Comparison of ENCODE assay signal across 8 mouse cellular contexts in the genomic region with DNA sequence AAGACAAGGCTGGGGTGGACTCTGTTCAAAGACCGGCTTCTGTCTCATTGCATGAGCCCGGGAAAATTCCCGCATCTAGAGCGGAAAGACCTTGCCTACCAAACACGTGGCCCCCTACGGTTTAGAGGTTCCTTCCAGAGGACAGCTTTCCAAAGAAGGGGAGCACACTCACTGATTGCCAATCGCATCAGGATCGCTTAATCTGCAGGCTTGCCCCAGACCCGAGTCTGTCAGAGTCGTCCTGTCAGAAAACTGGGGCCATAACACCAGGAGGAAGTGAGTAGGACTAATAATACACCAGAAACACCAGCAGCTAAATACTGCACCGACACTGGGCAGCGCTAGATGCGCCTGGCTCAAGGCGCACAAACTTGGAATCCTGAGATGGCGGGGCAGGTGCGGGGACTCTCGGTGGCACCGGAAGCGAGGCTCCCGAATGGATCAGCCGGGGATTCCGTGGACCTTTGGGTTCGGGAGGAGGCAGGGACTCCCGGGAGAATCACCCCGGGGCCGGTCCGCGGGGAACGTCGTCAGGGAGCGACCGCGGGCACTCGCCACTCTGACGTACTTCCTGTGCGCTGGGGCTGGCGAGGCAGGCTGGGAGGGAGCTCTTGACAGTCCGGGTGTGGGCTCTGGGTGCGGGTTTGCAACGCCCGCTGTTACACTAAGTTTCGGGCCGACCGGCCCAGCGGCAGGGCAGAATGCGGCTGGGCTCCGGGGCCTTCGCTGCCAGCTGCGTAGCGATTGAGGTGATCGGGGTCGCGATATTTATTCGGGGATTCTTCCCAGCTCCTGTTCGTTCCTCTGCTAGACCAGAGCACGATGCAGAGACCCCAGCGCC. TPM values are rescaled to one million over a fixed set of nuclear protein-coding genes. Genes with fewer than 3 reads are reported as not detected.
DNase-seq lines count a peak whose midpoint lies in the region; ATAC-seq and TF ChIP-seq lines count a peak whose summit lies in the region.

A gene (plus strand): TSS at position 386 of the 841 bp plus-strand sequence.

- no peaks in the 10 kb centered on the region for H3K36me3 ChIP-seq in heart, embryonic 11.5 days (ENCODE audit: control insufficient read depth, insufficient read depth, low read length)
- no peaks in the 10 kb centered on the region for H3K36me3 ChIP-seq in kidney, embryonic 16.5 days (ENCODE audit: insufficient read depth, low read length)
- peaks cover 5% of the 10 kb centered on the region; the same call in 1 of the 2 replicates for H3K36me3 ChIP-seq in liver, adult 2 months (ENCODE audit: control insufficient read depth, insufficient read depth, low read length)
- H3K36me3 ChIP-seq in myocyte (ENCODE audit: control insufficient read depth, insufficient read depth), result no peaks in the 10 kb centered on the region
- no peaks in the 10 kb centered on the region for H3K36me3 ChIP-seq in splenic B cell, adult 2 months (ENCODE audit: control insufficient read depth, insufficient read depth, low read length, poor library complexity, severe bottlenecking)

- no peaks in the 10 kb centered on the region for H3K27me3 ChIP-seq in heart, embryonic 11.5 days (ENCODE audit: control insufficient read depth, insufficient read depth, low read length)
- H3K27me3 ChIP-seq in kidney, embryonic 16.5 days (ENCODE audit: insufficient read depth, low read length), result no peaks in the 10 kb centered on the region
- H3K27me3 ChIP-seq in liver, adult 2 months (ENCODE audit: control insufficient read depth, insufficient read depth, low read length), result no peaks in the 10 kb centered on the region
- no peaks in the 10 kb centered on the region for H3K27me3 ChIP-seq in myocyte (ENCODE audit: control insufficient read depth, insufficient read depth, insufficient read length)
- no peaks in the 10 kb centered on the region for H3K27me3 ChIP-seq in splenic B cell, adult 2 months (ENCODE audit: control insufficient read depth, insufficient read depth, low read length, poor library complexity, severe bottlenecking)

- H3K27ac ChIP-seq in heart, embryonic 11.5 days (ENCODE audit: low read depth, low read length), result peak within 1 kb of the TSS; percentile 82
- H3K27ac ChIP-seq in kidney, embryonic 16.5 days (ENCODE audit: low read length), result peak within 1 kb of the TSS; percentile 86
- H3K27ac ChIP-seq in liver, adult 2 months (replicated peaks; ENCODE audit: insufficient read depth, low read depth, low read length), result peak within 1 kb of the TSS; percentile 80

- peaks cover 4% of the 10 kb centered on the region for H3K4me1 ChIP-seq in heart, embryonic 11.5 days (ENCODE audit: control insufficient read depth, insufficient read depth, low read length)
- H3K4me1 ChIP-seq in kidney, embryonic 16.5 days (ENCODE audit: insufficient read depth, low read length), result peaks cover 11% of the 10 kb centered on the region
- H3K4me1 ChIP-seq in liver, adult 2 months (ENCODE audit: control insufficient read depth, insufficient read depth, low read length), result peaks cover 5% of the 10 kb centered on the region

- peak; percentile 46 for TF ChIP-seq POLR2A in liver, adult 2 months (IDR thresholded peaks at IDR 0.05; ENCODE audit: extremely low read depth, insufficient read depth, low read length)
- peak; percentile 92 for TF ChIP-seq POLR2A in myocyte (IDR thresholded peaks at IDR 0.05; ENCODE audit: insufficient read length, low read depth)

- no peaks in the 10 kb centered on the region for H3K9me3 ChIP-seq in heart, embryonic 11.5 days (replicated peaks; ENCODE audit: control insufficient read depth, low read length)
- H3K9me3 ChIP-seq in kidney, embryonic 16.5 days (ENCODE audit: low read length), result no peaks in the 10 kb centered on the region

- peak; percentile 93 to 94 for DNase-seq in B cell, adult 2 months
- DNase-seq in brain, adult 2 months (ENCODE audit: low read depth, low spot score), result peak; percentile 97
- DNase-seq in liver, adult 2 months (ENCODE audit: extremely low read depth, low read depth, low spot score), result peak; percentile 80
- peak; percentile 82 for DNase-seq in splenic B cell, adult 2 months (ENCODE audit: low read depth, low spot score)

- peak within 1 kb of the TSS; percentile 92 for H3K9ac ChIP-seq in heart, embryonic 11.5 days (ENCODE audit: low read depth, low read length)
- H3K9ac ChIP-seq in kidney, embryonic 16.5 days (replicated peaks; ENCODE audit: low read length), result peak within 1 kb of the TSS; percentile 90
- peak within 1 kb of the TSS; percentile 88 for H3K9ac ChIP-seq in liver, adult 2 months (ENCODE audit: low read depth, low read length)

- peak within 1 kb of the TSS; percentile 92 for H3K4me2 ChIP-seq in heart, embryonic 11.5 days
- peak within 1 kb of the TSS; percentile 92 for H3K4me2 ChIP-seq in kidney, embryonic 16.5 days (replicated peaks; ENCODE audit: low read depth, low read length)
- H3K4me2 ChIP-seq in myocyte (ENCODE audit: low read depth), result peak within 1 kb of the TSS; percentile 99

- H3K79me2 ChIP-seq in liver, adult 2 months (ENCODE audit: control insufficient read depth, insufficient read depth, low read length), result peaks cover 3% of the 10 kb centered on the region; the same call in 1 of the 2 replicates
- peaks cover 7% of the 10 kb centered on the region for H3K79me2 ChIP-seq in myocyte (ENCODE audit: control insufficient read depth, insufficient read depth)

- no peak for TF ChIP-seq CTCF in liver, adult 2 months (IDR thresholded peaks at IDR 0.05; ENCODE audit: low read depth, low read length)

- H3K4me3 ChIP-seq in heart, embryonic 11.5 days (ENCODE audit: low read depth, low read length), result peak within 1 kb of the TSS; percentile 88
- H3K4me3 ChIP-seq in kidney, embryonic 16.5 days (ENCODE audit: low read length), result peak within 1 kb of the TSS; percentile 92
- peak within 1 kb of the TSS; percentile 95 for H3K4me3 ChIP-seq in liver, adult 2 months (ENCODE audit: insufficient read depth, low read depth, low read length)
- H3K4me3 ChIP-seq in myocyte, result peak within 1 kb of the TSS; percentile 95

- ATAC-seq in erythroblast, adult 5-6 weeks (replicated peaks; ENCODE audit: low FRiP score, poor library complexity, severe bottlenecking), result peak; percentile 99
- ATAC-seq in heart, embryonic 11.5 days (replicated peaks; ENCODE audit: insufficient number of reproducible peaks, low FRiP score, low TSS enrichment), result peak; percentile 97
- peak; percentile 98 for ATAC-seq in kidney, embryonic 16.5 days (ENCODE audit: low FRiP score, low TSS enrichment)

- peak within 1 kb of the TSS; percentile 67 for H3ac ChIP-seq in myocyte (ENCODE audit: control insufficient read depth, insufficient read length)

- under 1% methylated on average over 57 of the region's 57 CpGs for WGBS in heart, embryonic 11.5 days (ENCODE audit: insufficient replicate concordance)
- under 1% methylated on average over 57 of the region's 57 CpGs for WGBS in kidney, embryonic 16.5 days
- WGBS in liver, adult 2 months, result under 1% methylated on average over 57 of the region's 57 CpGs

TF ChIP-seq in myocyte, 11 proteins besides CTCF, POLR2A, EP300 and RAD21:
- TF ChIP-seq MAX (IDR thresholded peaks at IDR 0.05; ENCODE audit: low read depth), result no peak
- peak in 1 of 3 experiments; percentile 15 for TF ChIP-seq MYOG (IDR thresholded peaks at IDR 0.05; ENCODE audit: control insufficient read depth in 1 of 3, insufficient read depth in 1 of 3, insufficient read length in 2 of 3, low read depth in 2 of 3)
- TF ChIP-seq TCF12 (IDR thresholded peaks at IDR 0.05; ENCODE audit: insufficient read depth, poor library complexity, severe bottlenecking), result no peak
- no peak for TF ChIP-seq REST (IDR thresholded peaks at IDR 0.05; ENCODE audit: insufficient read depth, insufficient read length)
- TF ChIP-seq SRF (IDR thresholded peaks at IDR 0.05; ENCODE audit: control insufficient read depth, insufficient read length, low read depth), result peak; percentile 53
- peak; percentile 35 for TF ChIP-seq USF1 (IDR thresholded peaks at IDR 0.05; ENCODE audit: low read depth)
- peak; percentile 90 for TF ChIP-seq POLR2AphosphoS2 (IDR thresholded peaks at IDR 0.05; ENCODE audit: insufficient read length, low read depth)
- peak in 1 of 3 experiments; percentile 14 for TF ChIP-seq MYOD1 (IDR thresholded peaks at IDR 0.05; ENCODE audit: control insufficient read depth in 1 of 3, insufficient read length in 2 of 3, low read depth in 2 of 3)

RNA-seq across cellular contexts. Expression of the gene that starts here (rescaled TPM):
- 0.19 and 2.3 TPM in 2 replicates for total RNA-seq in erythroblast, adult 5-6 weeks (2015; ENCODE audit: low replicate concordance)
- 2.0 and 2.7 TPM in 2 replicates for total RNA-seq in erythroblast, adult 5-6 weeks (2017; ENCODE audit: low replicate concordance)
- polyA plus RNA-seq in heart, embryonic 11.5 days (2014; fragmentation: Nextera tagmentation; extraction: Ambion mirVana), result 3.4 and 3.7 TPM in 2 replicates
- polyA plus RNA-seq in kidney, embryonic 16.5 days (2015; fragmentation: Nextera tagmentation; extraction: Ambion mirVana), result 7.3 and 7.5 TPM in 2 replicates
- 10.8 and 11.7 TPM in 2 replicates for total RNA-seq in liver, adult 2 months (2014; rRNA removed)
- 4.9 and 5.6 TPM in 2 replicates for polyA plus RNA-seq in liver, adult 2 months (2012; rRNA removed)
- 1.8 TPM for polyA plus RNA-seq in myocyte (2012; fragmentation: generic; extraction: Trizol)

Comparison
In these comparisons a context has a peak if more than half of its experiments do, and no peak if none do; other contexts are left out.
1. Peak in every context shown above with its lines: DNase-seq, ATAC-seq, H3K4me3 ChIP-seq and H3K27ac ChIP-seq.